Mouse (Mus musculus): ENCODE measurements around the gene Gm47841.
A peak's percentile ranks its signal among the peaks of the same experiment; 100 is the strongest.

Gm47841 gene

GRCm38 (mm10) chr15:101054541-101054940 is 7.3 kb upstream of the Gm47841 start:
- peaks cover 82% of the 10 kb centered on the region for H3K27me3 ChIP-seq (ENCODE audit: insufficient read depth, low read length)
- H3K4me1 ChIP-seq (replicated peaks; ENCODE audit: low read depth, low read length) = peaks cover 15% of the 10 kb centered on the region
- no peak for TF ChIP-seq CTCF (conservative IDR thresholded peaks at IDR 0.05; ENCODE audit: low read length)
- no peak for TF ChIP-seq POU5F1 (IDR thresholded peaks at IDR 0.05; ENCODE audit: borderline replicate concordance, low read length)
- no peak for TF ChIP-seq NANOG (IDR thresholded peaks at IDR 0.05; ENCODE audit: borderline replicate concordance, low read length)
- H3K9me3 ChIP-seq (ENCODE audit: low read length) = peaks cover 5% of the 10 kb centered on the region
- 0 out of 2 replicates have a peak overlapping the region, but pooled peaks have one; percentile 76 for H3K4me3 ChIP-seq (replicated peaks; ENCODE audit: low read length)
- no peaks in the 10 kb centered on the region for H3K36me3 ChIP-seq (ENCODE audit: insufficient read depth, low read length)

GRCm38 (mm10) chr15:101053832-101054459 is 6.7 kb upstream of the Gm47841 start:
- TF ChIP-seq CTCF (conservative IDR thresholded peaks at IDR 0.05; ENCODE audit: low read length) (no peak), POU5F1 (IDR thresholded peaks at IDR 0.05; ENCODE audit: borderline replicate concordance, low read length) (no peak), NANOG (IDR thresholded peaks at IDR 0.05; ENCODE audit: borderline replicate concordance, low read length) (no peak)
- peaks cover 11% of the 10 kb centered on the region for H3K4me1 ChIP-seq (replicated peaks; ENCODE audit: low read depth, low read length)
- H3K27me3 ChIP-seq (ENCODE audit: insufficient read depth, low read length) = peaks cover 88% of the 10 kb centered on the region
- H3K36me3 ChIP-seq (ENCODE audit: insufficient read depth, low read length) = no peaks in the 10 kb centered on the region
- peak overlapping the region; percentile 76 for H3K4me3 ChIP-seq (replicated peaks; ENCODE audit: low read length)
- H3K9me3 ChIP-seq (ENCODE audit: low read length) = peaks cover 5% of the 10 kb centered on the region

- TF ChIP-seq NANOG (IDR thresholded peaks at IDR 0.05; ENCODE audit: borderline replicate concordance, low read length) (no peak), POU5F1 (IDR thresholded peaks at IDR 0.05; ENCODE audit: borderline replicate concordance, low read length) (no peak), CTCF (conservative IDR thresholded peaks at IDR 0.05; ENCODE audit: low read length) (no peak)
- Histone ChIP-seq H3K4me3 (replicated peaks; ENCODE audit: low read length) (peak overlapping the region; percentile 76), H3K4me1 (replicated peaks; ENCODE audit: low read depth, low read length) (peaks cover 21% of the 10 kb centered on the region), H3K36me3 (ENCODE audit: insufficient read depth, low read length) (no peaks in the 10 kb centered on the region), H3K9me3 (ENCODE audit: low read length) (peaks cover 5% of the 10 kb centered on the region), H3K27me3 (ENCODE audit: insufficient read depth, low read length) (peaks cover 92% of the 10 kb centered on the region)
Observed at GRCm38 (mm10) chr15:101052560-101053501, 5.6 kb upstream of the Gm47841 start.

- Histone ChIP-seq H3K4me3 (replicated peaks; ENCODE audit: low read length) (no peak overlapping the region), H3K27me3 (ENCODE audit: insufficient read depth, low read length) (peaks cover 92% of the 10 kb centered on the region), H3K9me3 (ENCODE audit: low read length) (peaks cover 5% of the 10 kb centered on the region), H3K36me3 (ENCODE audit: insufficient read depth, low read length) (no peaks in the 10 kb centered on the region), H3K4me1 (replicated peaks; ENCODE audit: low read depth, low read length) (peaks cover 24% of the 10 kb centered on the region)
- TF ChIP-seq CTCF (conservative IDR thresholded peaks at IDR 0.05; ENCODE audit: low read length) = no peak
- no peak for TF ChIP-seq NANOG (IDR thresholded peaks at IDR 0.05; ENCODE audit: borderline replicate concordance, low read length)
- TF ChIP-seq POU5F1 (IDR thresholded peaks at IDR 0.05; ENCODE audit: borderline replicate concordance, low read length) = no peak
Observed at GRCm38 (mm10) chr15:101051869-101052268, 4.7 kb upstream of the Gm47841 start.

GRCm38 (mm10) chr15:101048338-101048896 is 1.2 kb upstream of the Gm47841 start:
- peaks cover 96% of the 10 kb centered on the region for H3K27me3 ChIP-seq (ENCODE audit: insufficient read depth, low read length)
- peaks cover 22% of the 10 kb centered on the region for H3K9me3 ChIP-seq (ENCODE audit: low read length)

GRCm38 (mm10) chr15:101046527-101047193 is 537 bp downstream of the Gm47841 start:
- Histone ChIP-seq H3K36me3 (ENCODE audit: insufficient read depth, low read length) (no peaks in the 10 kb centered on the region), H3K4me1 (replicated peaks; ENCODE audit: low read depth, low read length) (peaks cover 20% of the 10 kb centered on the region), H3K9me3 (ENCODE audit: low read length) (peaks cover 28% of the 10 kb centered on the region), H3K27me3 (ENCODE audit: insufficient read depth, low read length) (peaks cover 93% of the 10 kb centered on the region), H3K4me3 (replicated peaks; ENCODE audit: low read length) (peak overlapping the region; percentile 74)
- TF ChIP-seq NANOG (IDR thresholded peaks at IDR 0.05; ENCODE audit: borderline replicate concordance, low read length) (no peak), POU5F1 (IDR thresholded peaks at IDR 0.05; ENCODE audit: borderline replicate concordance, low read length) (no peak), CTCF (conservative IDR thresholded peaks at IDR 0.05; ENCODE audit: low read length) (no peak)

More at GRCm38 (mm10) chr15:101048338-101048896, 1.2 kb upstream of the Gm47841 start:
- Histone ChIP-seq H3K4me3 (replicated peaks; ENCODE audit: low read length) (peak overlapping the region; percentile 11; the same call in 1 of the 2 replicates), H3K36me3 (ENCODE audit: insufficient read depth, low read length) (no peaks in the 10 kb centered on the region), H3K4me1 (replicated peaks; ENCODE audit: low read depth, low read length) (peaks cover 20% of the 10 kb centered on the region)
- TF ChIP-seq CTCF (conservative IDR thresholded peaks at IDR 0.05; ENCODE audit: low read length) (no peak), POU5F1 (IDR thresholded peaks at IDR 0.05; ENCODE audit: borderline replicate concordance, low read length) (no peak), NANOG (IDR thresholded peaks at IDR 0.05; ENCODE audit: borderline replicate concordance, low read length) (no peak)

- Histone ChIP-seq H3K27me3 (ENCODE audit: insufficient read depth, low read length) (peaks cover 93% of the 10 kb centered on the region), H3K4me3 (replicated peaks; ENCODE audit: low read length) (peak overlapping the region; percentile 74), H3K4me1 (replicated peaks; ENCODE audit: low read depth, low read length) (peaks cover 20% of the 10 kb centered on the region), H3K9me3 (ENCODE audit: low read length) (peaks cover 28% of the 10 kb centered on the region), H3K36me3 (ENCODE audit: insufficient read depth, low read length) (no peaks in the 10 kb centered on the region)
- TF ChIP-seq POU5F1 (IDR thresholded peaks at IDR 0.05; ENCODE audit: borderline replicate concordance, low read length) (no peak), NANOG (IDR thresholded peaks at IDR 0.05; ENCODE audit: borderline replicate concordance, low read length) (no peak), CTCF (conservative IDR thresholded peaks at IDR 0.05; ENCODE audit: low read length) (no peak)
Observed at GRCm38 (mm10) chr15:101046039-101046526, 1.1 kb downstream of the Gm47841 start.
